Mouse (Mus musculus): ENCODE measurements around the gene Vmn2r9. TPM values are rescaled to one million over a fixed set of nuclear protein-coding genes. Genes with fewer than 3 reads are reported as not detected.
A peak's percentile ranks its signal among the peaks of the same experiment; 100 is the strongest.
"Not testable (repeated sequence)": the region's sequence is repeated elsewhere in the genome, so short reads cannot be mapped to it uniquely, and the experiment has no call there.

Vmn2r9 gene
- polyA plus RNA-seq (2012; rRNA removed) = not detected in 2 replicates

GRCm38 (mm10) chr5:108852501-108852900, at the start of gene Vmn2r9:
Gene Vmn2r9, minus strand, starts transcription at chr5:108852601.
- not testable (repeated sequence) for H3K4me1 ChIP-seq (ENCODE audit: control insufficient read depth, insufficient read depth, low read length); H3K36me3 ChIP-seq (ENCODE audit: control insufficient read depth, insufficient read depth, low read length); H3K27me3 ChIP-seq (ENCODE audit: control insufficient read depth, insufficient read depth, low read length); H3K4me3 ChIP-seq (ENCODE audit: control insufficient read depth, low read depth, low read length); H3K27ac ChIP-seq (ENCODE audit: control insufficient read depth, insufficient read depth, low read depth, low read length)

DNA sequence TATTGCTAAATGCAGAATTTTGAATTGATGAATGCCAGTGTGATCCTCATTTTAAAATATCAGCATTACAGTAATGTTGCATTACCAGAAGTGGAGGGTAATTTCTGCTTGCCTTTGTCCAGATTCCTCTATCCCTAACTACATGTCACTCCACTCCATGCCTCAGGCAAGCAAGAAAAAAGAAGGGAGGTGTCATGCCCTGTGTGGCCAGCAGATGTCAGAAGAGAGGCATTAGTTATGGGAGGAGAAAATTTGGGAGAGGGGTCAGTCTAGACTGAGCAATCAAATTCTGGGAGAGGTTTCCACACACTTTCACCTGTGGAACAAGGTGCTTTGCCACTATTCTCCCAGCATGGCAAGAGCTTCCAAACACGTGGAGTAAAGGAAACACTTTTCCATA, 14.3 kb upstream of the Vmn2r9 start:
- H3K4me1 ChIP-seq (ENCODE audit: control insufficient read depth, insufficient read depth, low read length); H3K36me3 ChIP-seq (ENCODE audit: control insufficient read depth, insufficient read depth, low read length); H3K27me3 ChIP-seq (ENCODE audit: control insufficient read depth, insufficient read depth, low read length); H3K4me3 ChIP-seq (ENCODE audit: control insufficient read depth, low read depth, low read length); H3K27ac ChIP-seq (ENCODE audit: control insufficient read depth, insufficient read depth, low read depth, low read length): not testable (repeated sequence)
- TF ChIP-seq CTCF (IDR thresholded peaks at IDR 0.05; ENCODE audit: control insufficient read depth, insufficient read depth, insufficient replicate concordance, low read depth, low read length) = peak; percentile 27; the same call in 1 of the 2 replicates

GRCm38 (mm10) chr5:108849466-108849865, 2.9 kb downstream of the Vmn2r9 start:
- TF ChIP-seq CTCF (IDR thresholded peaks at IDR 0.05; ENCODE audit: control insufficient read depth, insufficient read depth, insufficient replicate concordance, low read depth, low read length) (no peak), POLR2A (IDR thresholded peaks at IDR 0.05; ENCODE audit: control insufficient read depth, low read depth, low read length) (no peak)
- H3K27ac ChIP-seq (ENCODE audit: control insufficient read depth, insufficient read depth, low read depth, low read length) = peak overlapping the region; percentile 75
- H3K4me1 ChIP-seq (ENCODE audit: control insufficient read depth, insufficient read depth, low read length) = no peaks in the 10 kb centered on the region
- H3K27me3 ChIP-seq (ENCODE audit: control insufficient read depth, insufficient read depth, low read length) = no peaks in the 10 kb centered on the region
- no peaks in the 10 kb centered on the region for H3K36me3 ChIP-seq (ENCODE audit: control insufficient read depth, insufficient read depth, low read length)
- H3K4me3 ChIP-seq (ENCODE audit: control insufficient read depth, low read depth, low read length) = peak overlapping the region; percentile 42

DNA sequence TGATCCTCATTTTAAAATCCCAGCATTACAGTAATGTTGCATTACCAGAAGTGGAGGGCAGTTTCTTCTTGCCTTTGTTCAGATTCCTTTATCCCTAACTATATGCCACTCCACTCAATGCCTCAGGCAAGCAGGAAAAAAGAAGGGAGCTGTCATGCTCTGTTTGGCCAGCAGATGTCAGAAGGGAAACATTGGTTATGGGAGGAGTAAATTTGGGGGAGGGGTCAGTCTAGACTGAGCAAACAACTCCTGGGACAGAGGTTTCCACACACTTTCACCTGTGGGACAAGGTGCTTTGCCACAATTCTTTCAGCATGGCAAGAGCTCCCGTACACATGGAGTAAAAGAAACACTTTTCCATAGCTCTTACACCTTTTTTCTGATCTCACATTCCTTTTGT, 16.2 kb downstream of the Vmn2r9 start:
- Histone ChIP-seq H3K4me3 (ENCODE audit: control insufficient read depth, low read depth, low read length) (no peak overlapping the region), H3K27me3 (ENCODE audit: control insufficient read depth, insufficient read depth, low read length) (no peaks in the 10 kb centered on the region)

DNA sequence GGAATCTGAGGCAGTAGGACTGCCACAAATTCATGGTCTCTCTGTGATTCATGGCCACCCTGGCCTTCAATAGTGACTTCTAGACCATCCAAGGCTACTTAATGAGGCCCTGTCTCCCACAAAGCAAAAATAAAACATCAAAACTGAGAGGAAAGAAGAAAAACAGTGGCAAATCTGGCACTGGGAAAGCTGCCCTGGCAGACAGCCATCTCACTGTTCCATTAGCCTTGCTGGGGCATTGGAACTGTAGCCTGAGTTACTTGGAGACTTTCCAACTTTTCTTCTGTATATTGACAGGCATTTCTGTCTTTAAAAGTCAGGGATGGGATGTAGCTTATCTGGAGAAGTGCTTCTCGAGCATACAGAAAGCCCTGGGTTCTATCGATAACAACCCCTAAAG, 29.1 kb downstream of the Vmn2r9 start:
- no peak overlapping the region for H3K4me3 ChIP-seq (ENCODE audit: control insufficient read depth, low read depth, low read length)
- H3K27me3 ChIP-seq (ENCODE audit: control insufficient read depth, insufficient read depth, low read length) = no peaks in the 10 kb centered on the region
- H3K36me3 ChIP-seq (ENCODE audit: control insufficient read depth, insufficient read depth, low read length) = no peaks in the 10 kb centered on the region
- no peaks in the 10 kb centered on the region for H3K4me1 ChIP-seq (ENCODE audit: control insufficient read depth, insufficient read depth, low read length)
- TF ChIP-seq CTCF (IDR thresholded peaks at IDR 0.05; ENCODE audit: control insufficient read depth, insufficient read depth, insufficient replicate concordance, low read depth, low read length) = no peak
- TF ChIP-seq POLR2A (IDR thresholded peaks at IDR 0.05; ENCODE audit: control insufficient read depth, low read depth, low read length) = no peak
- H3K27ac ChIP-seq (ENCODE audit: control insufficient read depth, insufficient read depth, low read depth, low read length) = no peak overlapping the region

More for the DNA sequence above, 16.2 kb downstream of the Vmn2r9 start:
- Histone ChIP-seq H3K4me1 (ENCODE audit: control insufficient read depth, insufficient read depth, low read length) (no peaks in the 10 kb centered on the region), H3K27ac (ENCODE audit: control insufficient read depth, insufficient read depth, low read depth, low read length) (no peak overlapping the region), H3K36me3 (ENCODE audit: control insufficient read depth, insufficient read depth, low read length) (no peaks in the 10 kb centered on the region)
- no peak for TF ChIP-seq POLR2A (IDR thresholded peaks at IDR 0.05; ENCODE audit: control insufficient read depth, low read depth, low read length)
- TF ChIP-seq CTCF (IDR thresholded peaks at IDR 0.05; ENCODE audit: control insufficient read depth, insufficient read depth, insufficient replicate concordance, low read depth, low read length) = peak; percentile 14; the same call in 1 of the 2 replicates

DNA sequence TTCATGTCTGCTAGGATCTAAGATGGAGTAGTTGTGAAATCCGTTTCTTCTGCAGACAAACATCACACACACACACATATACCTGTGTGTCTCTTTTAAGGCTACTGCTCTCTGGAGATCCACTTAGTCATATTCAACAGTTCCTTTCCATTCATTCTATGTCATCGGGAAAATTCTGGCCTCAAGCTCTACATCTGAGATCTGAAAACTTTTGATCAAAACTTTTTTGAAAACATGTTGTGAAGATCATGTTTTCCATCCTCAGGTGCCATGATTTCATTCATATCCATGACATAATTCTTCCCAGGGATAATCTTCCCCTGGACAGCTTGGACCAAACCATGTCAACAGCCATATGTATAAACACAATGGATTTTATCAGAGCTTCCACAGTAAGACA, 43.7 kb downstream of the Vmn2r9 start, which contains the start of gene Vmn2r8:
TSS of gene Vmn2r8 (minus strand) at position 101 of the 400 bp plus-strand sequence.
- not testable (repeated sequence) for H3K4me1 ChIP-seq (ENCODE audit: control insufficient read depth, insufficient read depth, low read length); H3K27ac ChIP-seq (ENCODE audit: control insufficient read depth, insufficient read depth, low read depth, low read length); H3K36me3 ChIP-seq (ENCODE audit: control insufficient read depth, insufficient read depth, low read length); H3K27me3 ChIP-seq (ENCODE audit: control insufficient read depth, insufficient read depth, low read length); H3K4me3 ChIP-seq (ENCODE audit: control insufficient read depth, low read depth, low read length)

- Histone ChIP-seq H3K4me1 (ENCODE audit: control insufficient read depth, insufficient read depth, low read length) (no peaks in the 10 kb centered on the region), H3K27ac (ENCODE audit: control insufficient read depth, insufficient read depth, low read depth, low read length) (peak overlapping the region; percentile 67; the same call in 1 of the 2 replicates), H3K27me3 (ENCODE audit: control insufficient read depth, insufficient read depth, low read length) (no peaks in the 10 kb centered on the region), H3K36me3 (ENCODE audit: control insufficient read depth, insufficient read depth, low read length) (no peaks in the 10 kb centered on the region), H3K4me3 (ENCODE audit: control insufficient read depth, low read depth, low read length) (no peak overlapping the region)
- TF ChIP-seq POLR2A (IDR thresholded peaks at IDR 0.05; ENCODE audit: control insufficient read depth, low read depth, low read length) (no peak), CTCF (IDR thresholded peaks at IDR 0.05; ENCODE audit: control insufficient read depth, insufficient read depth, insufficient replicate concordance, low read depth, low read length) (no peak)
Observed at GRCm38 (mm10) chr5:108803646-108804045, 48.8 kb downstream of the Vmn2r9 start.

DNA sequence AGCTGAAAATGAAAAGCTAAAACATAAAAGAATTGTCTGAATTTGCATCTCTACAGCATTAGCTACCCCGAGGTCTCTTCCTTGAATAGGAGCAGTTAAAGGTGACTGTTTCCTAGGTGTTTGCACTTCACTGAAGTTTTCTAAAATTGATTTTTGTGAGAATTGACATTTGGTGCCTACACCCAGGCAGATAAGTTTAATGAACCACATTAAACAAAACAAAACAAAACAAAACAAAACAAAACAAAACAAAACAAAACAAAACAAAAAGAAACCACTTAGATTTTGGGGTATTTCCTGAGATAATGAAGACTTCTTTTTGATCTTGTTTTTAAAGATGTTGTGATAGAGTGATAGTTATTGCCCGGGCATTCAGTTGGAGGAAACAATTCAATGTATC, 57.1 kb downstream of the Vmn2r9 start, which contains the start of gene Tmed11:
TSS of gene Tmed11 (minus strand) at position 101 of the 400 bp plus-strand sequence.
- not testable (repeated sequence) for H3K4me1 ChIP-seq (ENCODE audit: control insufficient read depth, insufficient read depth, low read length); H3K36me3 ChIP-seq (ENCODE audit: control insufficient read depth, insufficient read depth, low read length); H3K27ac ChIP-seq (ENCODE audit: control insufficient read depth, insufficient read depth, low read depth, low read length); H3K4me3 ChIP-seq (ENCODE audit: control insufficient read depth, low read depth, low read length); H3K27me3 ChIP-seq (ENCODE audit: control insufficient read depth, insufficient read depth, low read length)

Measured in testis, adult 2 months (tissue).